Mouse (Mus musculus): Measurements from ENCODE around the gene Slc45a3.

Slc45a3 gene

GRCm38 (mm10) chr1:131995062-131995461 is 32.3 kb downstream of the Slc45a3 start:
- peak; percentile 47 for DNase-seq (ENCODE audit: low read depth)

GRCm38 (mm10) chr1:132000506-132000905 is 37.7 kb downstream of the Slc45a3 start:
- no peak for DNase-seq (ENCODE audit: low read depth)

GRCm38 (mm10) chr1:132001880-132002330 is 39.1 kb downstream of the Slc45a3 start:
- DNase-seq (ENCODE audit: low read depth), result no peak

- DNase-seq (ENCODE audit: low read depth), result no peak
These were observed 40.3 kb downstream of the Slc45a3 start for GRCm38 (mm10) chr1:132003111-132003510.

- no peak for DNase-seq (ENCODE audit: low read depth)
These were observed 41.0 kb downstream of the Slc45a3 start for GRCm38 (mm10) chr1:132003817-132004216.

- no peak for DNase-seq (ENCODE audit: low read depth)
These were observed 41.9 kb downstream of the Slc45a3 start for GRCm38 (mm10) chr1:132004574-132005180.

GRCm38 (mm10) chr1:132005466-132005865 is 42.7 kb downstream of the Slc45a3 start:
- DNase-seq (ENCODE audit: low read depth), result no peak

GRCm38 (mm10) chr1:132006046-132006445 is 43.3 kb downstream of the Slc45a3 start:
- DNase-seq (ENCODE audit: low read depth), result no peak

- no peak for DNase-seq (ENCODE audit: low read depth)
These were observed 44.0 kb downstream of the Slc45a3 start for GRCm38 (mm10) chr1:132006721-132007120.

- peak; percentile 75 for DNase-seq (ENCODE audit: low read depth)
These were observed 44.6 kb downstream of the Slc45a3 start, which contains the start of gene Elk4 for GRCm38 (mm10) chr1:132007282-132007815. Gene Elk4 (plus strand): TSS chr1:132007607.

- peak; percentile 69 for DNase-seq (ENCODE audit: low read depth)
These were observed 45.4 kb downstream of the Slc45a3 start for GRCm38 (mm10) chr1:132007828-132008827.

- no peak for DNase-seq (ENCODE audit: low read depth)
These were observed 46.3 kb downstream of the Slc45a3 start for GRCm38 (mm10) chr1:132008881-132009644.

- no peak for DNase-seq (ENCODE audit: low read depth)
These were observed 48.1 kb downstream of the Slc45a3 start for GRCm38 (mm10) chr1:132010632-132011501.

GRCm38 (mm10) chr1:132011785-132012184 is 49.0 kb downstream of the Slc45a3 start:
- no peak for DNase-seq (ENCODE audit: low read depth)

GRCm38 (mm10) chr1:132012861-132013260 is 50.1 kb downstream of the Slc45a3 start:
- DNase-seq (ENCODE audit: low read depth), result no peak

GRCm38 (mm10) chr1:132014800-132015199 is 52.0 kb downstream of the Slc45a3 start:
- DNase-seq (ENCODE audit: low read depth), result no peak

- no peak for DNase-seq (ENCODE audit: low read depth)
These were observed 53.9 kb downstream of the Slc45a3 start for GRCm38 (mm10) chr1:132016691-132017090.

GRCm38 (mm10) chr1:132019876-132020275 is 57.1 kb downstream of the Slc45a3 start:
- DNase-seq (ENCODE audit: low read depth), result no peak

- DNase-seq (ENCODE audit: low read depth), result no peak
These were observed 59.3 kb downstream of the Slc45a3 start for GRCm38 (mm10) chr1:132022107-132022506.

- peak; percentile 57 for DNase-seq (ENCODE audit: low read depth)
These were observed 64.3 kb downstream of the Slc45a3 start for GRCm38 (mm10) chr1:132026925-132027646.
